Mouse (Mus musculus): ENCODE measurements around the gene Smad1. TPM values are rescaled to one million over a fixed set of nuclear protein-coding genes. Genes with fewer than 3 reads are reported as not detected.

Smad1 gene
- polyA plus RNA-seq, 1 experiment from 2014 or later, result 26.1 TPM

DNA sequence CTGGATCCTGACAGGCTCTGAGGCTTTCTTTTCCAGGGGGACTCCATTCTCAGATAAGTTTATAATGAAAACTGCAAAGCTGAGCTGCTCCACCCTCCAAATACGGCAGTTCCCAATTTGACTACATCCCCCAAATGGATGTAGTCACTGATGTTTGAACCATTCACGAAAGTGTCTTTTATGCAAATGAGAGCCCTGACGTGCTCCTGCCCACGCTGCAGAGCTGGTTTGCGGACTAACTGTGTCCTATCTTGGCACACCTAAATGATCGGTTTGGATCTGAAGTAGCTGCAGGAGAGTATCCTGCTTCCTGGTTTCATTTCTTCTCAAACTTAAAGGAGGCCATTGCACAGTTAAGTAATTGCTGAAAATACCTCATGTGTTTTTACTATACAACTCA is 6.7 kb downstream of the Smad1 start:
- H3K36me3 ChIP-seq (ENCODE audit: control insufficient read depth, insufficient read depth, low read length), result 0 out of 2 replicates have a peak, but pooled peaks cover 2% of the 10 kb centered on the region

DNA sequence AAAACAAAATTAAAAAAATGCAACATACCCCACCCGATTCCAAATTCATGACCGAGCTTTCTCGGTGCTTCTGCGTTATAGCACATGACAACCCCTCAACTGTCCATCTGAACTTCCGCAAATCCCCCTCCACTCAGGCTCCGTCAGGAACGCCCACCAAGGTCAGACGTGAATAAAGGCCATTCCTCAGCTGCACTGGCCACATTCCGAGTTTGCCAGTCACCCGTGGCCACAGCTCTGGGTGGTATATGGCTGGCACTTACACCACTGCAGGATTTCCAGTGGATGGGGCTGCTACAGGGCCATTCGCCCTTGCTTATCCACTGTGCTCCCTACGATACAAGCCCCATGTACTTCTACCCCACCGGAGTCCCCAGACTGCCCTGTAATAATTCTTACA is 7.9 kb downstream of the Smad1 start:
- Histone ChIP-seq H3K4me1 (ENCODE audit: control insufficient read depth in 2 of 2, insufficient read depth in 2 of 2, low read length in 2 of 2) (peaks cover 12 to 17% of the 10 kb centered on the region in 2 experiments), H3K9me3 (ENCODE audit: control insufficient read depth, low read length) (no peaks in the 10 kb centered on the region), H3K36me3 (ENCODE audit: control insufficient read depth, insufficient read depth, low read length) (0 out of 2 replicates have a peak, but pooled peaks cover 2% of the 10 kb centered on the region), H3K27me3 (ENCODE audit: control insufficient read depth, insufficient read depth, low read length) (no peaks in the 10 kb centered on the region), H3K4me3 (ENCODE audit: control insufficient read depth in 1 of 2, insufficient read depth in 1 of 2, low read depth in 1 of 2, low read length in 2 of 2) (no peak overlapping the region), H3K9ac (ENCODE audit: low read length) (no peak overlapping the region), H3K4me2 (ENCODE audit: low read length) (no peak overlapping the region), H3K27ac (replicated peaks in 1 of 2; ENCODE audit: control insufficient read depth in 1 of 2, insufficient read depth in 1 of 2, low read depth in 2 of 2, low read length in 2 of 2) (no peak overlapping the region)
- no peak for ATAC-seq (ENCODE audit: insufficient number of reproducible peaks, insufficient read depth, low FRiP score, low read depth)
- WGBS, result 76% methylated on average over 13 of the region's 13 CpGs

More for the DNA sequence above, 6.7 kb downstream of the Smad1 start:
- 53% methylated on average over 6 of the region's 6 CpGs for WGBS
- peaks cover 14 to 17% of the 10 kb centered on the region in 2 experiments for H3K4me1 ChIP-seq (ENCODE audit: control insufficient read depth in 2 of 2, insufficient read depth in 2 of 2, low read length in 2 of 2)
- no peak overlapping the region for H3K4me2 ChIP-seq (ENCODE audit: low read length)
- no peak overlapping the region for H3K27ac ChIP-seq (replicated peaks in 1 of 2; ENCODE audit: control insufficient read depth in 1 of 2, insufficient read depth in 1 of 2, low read depth in 2 of 2, low read length in 2 of 2)
- no peaks in the 10 kb centered on the region for H3K9me3 ChIP-seq (ENCODE audit: control insufficient read depth, low read length)
- H3K4me3 ChIP-seq (ENCODE audit: control insufficient read depth in 1 of 2, insufficient read depth in 1 of 2, low read depth in 1 of 2, low read length in 2 of 2), result no peak overlapping the region
- ATAC-seq (ENCODE audit: insufficient number of reproducible peaks, insufficient read depth, low FRiP score, low read depth), result no peak
- H3K9ac ChIP-seq (ENCODE audit: low read length), result no peak overlapping the region
- H3K27me3 ChIP-seq (ENCODE audit: control insufficient read depth, insufficient read depth, low read length), result no peaks in the 10 kb centered on the region

DNA sequence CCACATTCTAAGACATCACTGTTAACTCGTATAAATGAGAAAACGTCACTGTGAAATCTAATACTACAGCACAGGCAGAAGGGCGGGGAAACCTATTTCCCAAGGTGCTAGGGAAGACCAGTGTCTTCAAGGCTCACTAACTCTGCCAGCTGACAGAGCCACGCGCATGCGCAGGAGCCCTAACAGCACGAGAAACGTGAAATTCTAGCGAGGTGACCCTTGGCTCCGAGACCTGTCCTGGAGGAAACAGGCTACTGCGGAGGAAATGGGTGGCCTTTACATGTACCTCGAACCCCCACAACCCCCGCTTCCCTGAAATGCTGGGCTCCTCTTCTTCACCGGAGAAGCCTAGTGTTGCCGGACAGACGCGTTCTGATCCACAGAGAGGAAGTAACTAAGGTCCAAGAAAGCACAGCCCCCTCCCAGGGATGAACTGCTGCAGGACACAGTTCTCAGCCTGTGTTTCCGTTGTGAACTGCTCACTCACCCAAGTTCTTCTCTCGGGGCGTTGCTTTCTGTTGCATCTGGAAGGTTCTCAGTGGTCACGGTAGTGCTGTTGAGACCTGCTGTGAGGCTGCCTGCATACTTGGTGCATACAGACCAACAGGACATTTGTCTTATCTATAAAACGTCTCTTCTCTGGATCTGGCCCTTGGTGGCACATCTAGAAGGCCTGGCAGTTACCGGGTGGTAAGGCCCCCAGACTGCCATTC is 10.1 kb downstream of the Smad1 start:
- Histone ChIP-seq H3K9ac (ENCODE audit: low read length) (no peak overlapping the region), H3K9me3 (ENCODE audit: control insufficient read depth, low read length) (no peaks in the 10 kb centered on the region), H3K4me2 (ENCODE audit: low read length) (no peak overlapping the region), H3K4me3 (ENCODE audit: control insufficient read depth in 1 of 2, insufficient read depth in 1 of 2, low read depth in 1 of 2, low read length in 2 of 2) (no peak overlapping the region), H3K36me3 (ENCODE audit: control insufficient read depth, insufficient read depth, low read length) (0 out of 2 replicates have a peak, but pooled peaks cover 2% of the 10 kb centered on the region), H3K4me1 (ENCODE audit: control insufficient read depth in 2 of 2, insufficient read depth in 2 of 2, low read length in 2 of 2) (peaks cover 20 to 29% of the 10 kb centered on the region in 2 experiments), H3K27ac (replicated peaks in 1 of 2; ENCODE audit: control insufficient read depth in 1 of 2, insufficient read depth in 1 of 2, low read depth in 2 of 2, low read length in 2 of 2) (no peak overlapping the region), H3K27me3 (ENCODE audit: control insufficient read depth, insufficient read depth, low read length) (no peaks in the 10 kb centered on the region)
- no peak for ATAC-seq (ENCODE audit: insufficient number of reproducible peaks, insufficient read depth, low FRiP score, low read depth)
- WGBS, result 84% methylated on average over 23 of the region's 23 CpGs

DNA sequence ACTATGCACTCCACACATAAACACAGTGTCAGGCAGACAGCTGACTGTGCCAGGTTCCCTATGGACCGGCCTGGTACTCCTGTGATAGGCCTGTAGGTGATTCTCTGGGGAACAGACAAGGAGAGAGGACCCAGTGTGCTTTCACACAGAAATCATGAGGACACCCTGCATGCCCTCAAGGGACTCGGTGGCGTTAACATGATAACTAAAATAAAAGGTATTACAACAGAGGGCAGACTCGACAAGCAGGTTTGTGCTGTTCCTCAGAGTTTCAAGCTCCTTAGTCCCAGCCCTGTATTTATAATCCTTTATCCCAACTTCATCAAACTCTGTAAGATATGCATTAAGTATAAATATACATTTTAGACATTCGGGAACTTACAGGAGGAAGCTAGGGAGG is 12.5 kb downstream of the Smad1 start:
- Histone ChIP-seq H3K4me3 (ENCODE audit: control insufficient read depth in 1 of 2, insufficient read depth in 1 of 2, low read depth in 1 of 2, low read length in 2 of 2) (no peak overlapping the region), H3K4me2 (ENCODE audit: low read length) (no peak overlapping the region), H3K4me1 (ENCODE audit: control insufficient read depth in 2 of 2, insufficient read depth in 2 of 2, low read length in 2 of 2) (peaks cover 27 to 30% of the 10 kb centered on the region in 2 experiments), H3K27ac (replicated peaks in 1 of 2; ENCODE audit: control insufficient read depth in 1 of 2, insufficient read depth in 1 of 2, low read depth in 2 of 2, low read length in 2 of 2) (no peak overlapping the region), H3K36me3 (ENCODE audit: control insufficient read depth, insufficient read depth, low read length) (0 out of 2 replicates have a peak, but pooled peaks cover 2% of the 10 kb centered on the region), H3K9me3 (ENCODE audit: control insufficient read depth, low read length) (no peaks in the 10 kb centered on the region), H3K27me3 (ENCODE audit: control insufficient read depth, insufficient read depth, low read length) (no peaks in the 10 kb centered on the region), H3K9ac (ENCODE audit: low read length) (no peak overlapping the region)
- WGBS, result 98% methylated on average over 5 of the region's 5 CpGs
- ATAC-seq (ENCODE audit: insufficient number of reproducible peaks, insufficient read depth, low FRiP score, low read depth), result no peak

DNA sequence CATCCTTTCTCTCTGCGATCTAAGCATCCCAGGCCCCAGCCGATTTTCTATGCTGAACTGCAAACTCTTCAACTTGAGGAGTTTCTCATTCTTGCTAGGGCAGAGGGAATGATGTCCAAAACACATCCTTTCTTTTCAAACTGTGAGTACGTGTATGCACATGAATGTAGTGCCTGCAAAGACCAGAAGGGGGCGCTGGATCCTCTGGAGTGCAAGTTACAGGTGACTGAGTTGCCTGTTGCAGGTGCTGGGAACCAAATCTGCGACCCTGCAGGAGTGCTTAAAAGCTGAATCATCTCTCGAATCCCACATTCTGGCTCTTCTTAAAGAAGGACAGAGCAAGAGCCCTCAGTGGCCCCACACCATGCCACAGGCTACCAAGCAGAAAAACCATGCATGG is 13.0 kb downstream of the Smad1 start:
- WGBS, result 64% methylated on average over 6 of the region's 6 CpGs
- Histone ChIP-seq H3K4me3 (ENCODE audit: control insufficient read depth in 1 of 2, insufficient read depth in 1 of 2, low read depth in 1 of 2, low read length in 2 of 2) (no peak overlapping the region), H3K9ac (ENCODE audit: low read length) (no peak overlapping the region), H3K27ac (replicated peaks in 1 of 2; ENCODE audit: control insufficient read depth in 1 of 2, insufficient read depth in 1 of 2, low read depth in 2 of 2, low read length in 2 of 2) (no peak overlapping the region), H3K36me3 (ENCODE audit: control insufficient read depth, insufficient read depth, low read length) (0 out of 2 replicates have a peak, but pooled peaks cover 2% of the 10 kb centered on the region), H3K9me3 (ENCODE audit: control insufficient read depth, low read length) (no peaks in the 10 kb centered on the region), H3K4me1 (ENCODE audit: control insufficient read depth in 2 of 2, insufficient read depth in 2 of 2, low read length in 2 of 2) (peaks cover 27 to 34% of the 10 kb centered on the region in 2 experiments), H3K4me2 (ENCODE audit: low read length) (no peak overlapping the region), H3K27me3 (ENCODE audit: control insufficient read depth, insufficient read depth, low read length) (no peaks in the 10 kb centered on the region)
- no peak for ATAC-seq (ENCODE audit: insufficient number of reproducible peaks, insufficient read depth, low FRiP score, low read depth)

DNA sequence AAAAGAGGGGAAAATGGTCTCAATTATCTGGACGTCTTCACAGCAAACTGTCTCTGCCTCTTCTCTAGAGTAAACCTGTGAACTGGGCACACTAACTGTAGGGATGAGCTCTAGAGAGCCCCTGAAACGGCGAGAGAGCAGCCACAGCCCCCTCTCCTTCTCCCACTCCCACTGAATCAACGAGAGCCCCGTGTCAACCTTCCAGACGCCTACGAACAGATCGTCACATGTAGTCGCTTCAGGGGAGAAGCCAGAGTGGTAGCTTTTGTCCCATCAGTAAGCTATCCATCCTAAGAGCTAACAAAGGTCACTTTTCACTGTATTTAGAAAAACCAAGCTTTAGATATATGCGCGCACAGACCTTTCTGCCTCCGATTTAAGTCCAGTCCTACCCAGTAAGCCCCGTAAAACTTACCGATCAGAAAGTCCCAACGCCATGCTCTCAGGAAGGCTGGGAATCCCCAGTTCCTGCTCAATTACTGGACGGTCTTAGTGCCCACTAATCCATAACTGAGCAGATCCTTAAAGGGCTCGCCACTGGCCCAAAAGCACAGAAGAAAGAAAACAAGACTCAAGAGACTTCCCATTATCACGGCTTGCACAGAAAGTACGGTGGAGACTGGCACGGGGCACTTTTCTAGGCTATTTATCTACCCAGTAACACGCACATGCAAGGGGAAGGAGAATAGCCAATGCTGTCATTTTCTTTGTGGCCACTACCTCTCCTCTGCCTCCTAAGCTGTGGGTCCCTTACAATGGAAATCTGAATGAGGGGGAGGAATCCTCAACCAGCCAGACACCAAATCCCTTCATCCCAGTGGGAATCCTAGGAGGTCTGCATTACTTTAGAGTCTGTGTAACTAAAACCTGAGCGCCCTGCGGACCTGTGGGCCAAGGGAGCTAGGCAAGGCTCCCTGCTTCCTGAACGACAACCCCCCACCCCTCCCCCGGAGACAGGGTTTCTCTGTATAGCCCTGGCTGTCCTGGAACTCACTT is 14.7 kb downstream of the Smad1 start:
- WGBS, result 23% methylated on average over 25 of the region's 25 CpGs
- peak overlapping the region; percentile 39 for H3K9ac ChIP-seq (ENCODE audit: low read length)
- H3K9me3 ChIP-seq (ENCODE audit: control insufficient read depth, low read length), result no peaks in the 10 kb centered on the region
- ATAC-seq (ENCODE audit: insufficient number of reproducible peaks, insufficient read depth, low FRiP score, low read depth), result no peak
- no peaks in the 10 kb centered on the region for H3K27me3 ChIP-seq (ENCODE audit: control insufficient read depth, insufficient read depth, low read length)
- H3K27ac ChIP-seq (replicated peaks in 1 of 2; ENCODE audit: control insufficient read depth in 1 of 2, insufficient read depth in 1 of 2, low read depth in 2 of 2, low read length in 2 of 2), result no peak overlapping the region
- 0 out of 4 replicates have a peak overlapping the region, but pooled peaks of 1 of the 2 experiments have one; percentile 6 for H3K4me3 ChIP-seq (ENCODE audit: control insufficient read depth in 1 of 2, insufficient read depth in 1 of 2, low read depth in 1 of 2, low read length in 2 of 2)
- H3K4me1 ChIP-seq (ENCODE audit: control insufficient read depth in 2 of 2, insufficient read depth in 2 of 2, low read length in 2 of 2), result peaks cover 26 to 42% of the 10 kb centered on the region in 2 experiments
- H3K4me2 ChIP-seq (ENCODE audit: low read length), result peak overlapping the region; percentile 59
- 0 out of 2 replicates have a peak, but pooled peaks cover 2% of the 10 kb centered on the region for H3K36me3 ChIP-seq (ENCODE audit: control insufficient read depth, insufficient read depth, low read length)

DNA sequence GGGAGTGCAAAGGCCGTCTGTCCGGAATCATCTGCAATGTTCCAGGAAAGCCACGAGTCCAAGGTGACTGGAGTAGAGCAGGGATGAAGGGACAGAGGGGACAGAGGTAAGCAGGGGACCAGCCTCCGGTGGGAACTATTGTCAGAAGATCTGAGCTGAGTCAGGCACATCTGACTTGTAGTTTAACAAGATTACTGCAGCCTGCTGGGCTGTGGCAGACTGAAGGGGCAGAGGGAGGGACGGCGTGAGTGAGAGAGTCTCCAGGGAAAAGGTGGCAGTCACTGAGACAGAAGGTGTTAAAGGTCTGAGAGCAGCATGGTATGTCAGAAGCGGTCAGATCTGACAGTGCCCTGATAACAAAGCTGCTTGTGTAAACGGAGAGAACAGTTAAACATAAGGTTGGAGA is 16.5 kb downstream of the Smad1 start:
- Histone ChIP-seq H3K9me3 (ENCODE audit: control insufficient read depth, low read length) (no peaks in the 10 kb centered on the region), H3K27ac (replicated peaks in 1 of 2; ENCODE audit: control insufficient read depth in 1 of 2, insufficient read depth in 1 of 2, low read depth in 2 of 2, low read length in 2 of 2) (no peak overlapping the region), H3K4me1 (ENCODE audit: control insufficient read depth in 2 of 2, insufficient read depth in 2 of 2, low read length in 2 of 2) (peaks cover 25 to 52% of the 10 kb centered on the region in 2 experiments), H3K4me2 (ENCODE audit: low read length) (peak overlapping the region; percentile 35), H3K4me3 (ENCODE audit: control insufficient read depth in 1 of 2, insufficient read depth in 1 of 2, low read depth in 1 of 2, low read length in 2 of 2) (no peak overlapping the region), H3K9ac (ENCODE audit: low read length) (peak overlapping the region; percentile 35; the same call in 1 of the 2 replicates), H3K36me3 (ENCODE audit: control insufficient read depth, insufficient read depth, low read length) (no peaks in the 10 kb centered on the region), H3K27me3 (ENCODE audit: control insufficient read depth, insufficient read depth, low read length) (no peaks in the 10 kb centered on the region)
- ATAC-seq (ENCODE audit: insufficient number of reproducible peaks, insufficient read depth, low FRiP score, low read depth), result no peak
- WGBS, result 11% methylated on average over 8 of the region's 8 CpGs
